Mouse (Mus musculus) C2C12 (cell line): ENCODE results near the gene Trmt10a. TPM values are rescaled to one million over a fixed set of nuclear protein-coding genes. Genes with fewer than 3 reads are reported as not detected.
"Not testable (repeated sequence)": the region's sequence is repeated elsewhere in the genome, so short reads cannot be mapped to it uniquely, and the experiment has no call there.

Experiments used
- H3K27me3 ChIP-seq: one replicate; pipeline ENCODE4 v1.6.1; 2011; ENCODE audit not compliant: control insufficient read depth, insufficient read depth, insufficient read length
- H3K36me3 ChIP-seq: one replicate; pipeline ENCODE4 v1.6.1; 2011; ENCODE audit not compliant: control insufficient read depth, insufficient read depth
- H3K4me3 ChIP-seq: one replicate; pipeline ENCODE4 v1.5.1; 2011; ENCODE audit warnings: mild to moderate bottlenecking, control low read depth; ENCODE audit not compliant: poor library complexity, insufficient read depth, severe bottlenecking
- H3K79me2 ChIP-seq: one replicate; pipeline ENCODE4 v1.6.1; 2011; ENCODE audit not compliant: control insufficient read depth, insufficient read depth
- H3K79me3 ChIP-seq: one replicate; pipeline ENCODE4 v1.6.1; 2011; ENCODE audit warnings: low read depth, control low read depth
- H3ac ChIP-seq: one replicate; pipeline ENCODE3; 2011; ENCODE audit warnings: low read depth; ENCODE audit not compliant: control insufficient read depth, insufficient read length
- CEBPB ChIP-seq: IDR thresholded peaks from one replicate; pipeline ENCODE4 v1.6.1; 2011; ENCODE audit warnings: low read depth, mild to moderate bottlenecking, control low read depth, moderate library complexity
- CTCF ChIP-seq: IDR thresholded peaks from one replicate; pipeline ENCODE4 v1.5.1; 2011; ENCODE audit not compliant: control insufficient read depth, insufficient read depth, insufficient read length
- FOSL1 ChIP-seq: IDR thresholded peaks from one replicate; pipeline ENCODE4 v1.8.0; 2011; ENCODE audit warnings: mild to moderate bottlenecking, low read length; ENCODE audit not compliant: poor library complexity, insufficient read depth, severe bottlenecking
- MAX ChIP-seq: IDR thresholded peaks from one replicate; pipeline ENCODE4 v1.6.1; 2011; ENCODE audit warnings: mild to moderate bottlenecking, control low read depth
- MYOD1 ChIP-seq: IDR thresholded peaks from one replicate; pipeline ENCODE4 v1.6.1; 2011; ENCODE audit warnings: low read depth; ENCODE audit not compliant: control insufficient read depth, insufficient read length
- MYOG ChIP-seq: IDR thresholded peaks from one replicate; pipeline ENCODE4 v1.6.1; 2011; ENCODE audit not compliant: control insufficient read depth, insufficient read length; ENCODE audit errors: extremely low read depth
- USF1 ChIP-seq: IDR thresholded peaks from one replicate; pipeline ENCODE4 v1.6.1; 2011; ENCODE audit warnings: low read depth, mild to moderate bottlenecking, control low read depth, moderate library complexity
- polyA plus RNA-seq: library from polyadenylated mRNA; unstranded; fragments of >200 nt; fragmentation: generic; extraction: Trizol; gene quantifications from one replicate; pipeline ENCODE4 v1.2.1, GENCODE M21; 2012; ENCODE audit warnings: missing spikeins

Gene Trmt10a
- polyA plus RNA-seq, 1 experiment, result 6.8 TPM

DNA sequence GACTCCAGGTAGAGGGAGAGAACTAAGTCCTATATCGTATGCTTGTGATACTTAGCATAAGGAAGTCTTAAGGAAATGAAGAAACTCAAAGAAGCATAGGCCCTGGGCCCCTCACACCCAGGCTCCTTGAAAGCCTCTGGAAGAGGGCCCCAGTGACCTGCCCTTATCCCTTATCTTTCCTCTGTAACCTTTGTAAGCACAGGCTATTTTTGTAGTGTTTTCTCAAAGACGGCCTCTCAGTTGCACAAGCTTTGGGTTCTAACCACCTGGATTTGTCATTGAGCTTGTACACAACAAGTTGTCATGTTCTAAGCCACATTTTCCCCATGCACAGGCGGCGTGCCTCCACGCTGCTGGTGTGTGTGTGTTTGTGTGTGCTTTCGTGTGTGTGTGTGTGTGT lies 14.1 kb upstream of the Trmt10a start:
- TF ChIP-seq MYOD1 (no peak), CEBPB (no peak), FOSL1 (no peak), USF1 (no peak), MAX (no peak), MYOG (no peak), CTCF (no peak)
- no peaks in the 10 kb centered on the region for H3K79me2 ChIP-seq

DNA sequence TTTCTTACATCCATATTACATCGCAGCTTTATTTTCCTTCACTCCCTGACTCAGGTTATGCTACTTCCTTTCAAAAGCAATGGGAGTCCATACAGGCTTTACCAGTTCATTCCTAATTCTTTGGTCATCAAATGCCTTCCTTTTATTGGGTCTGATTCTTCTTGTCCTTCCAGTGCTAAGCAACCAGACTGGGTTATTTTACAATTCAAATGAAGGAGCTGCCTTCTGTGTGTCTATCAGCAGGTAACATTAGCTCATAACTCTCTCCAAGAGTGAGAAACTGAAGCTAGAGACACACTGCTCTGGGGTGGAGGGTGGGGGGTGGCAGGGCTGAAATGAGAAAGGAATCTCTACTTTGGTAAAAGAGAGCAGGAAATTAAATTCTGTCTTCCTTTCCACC lies 12.6 kb upstream of the Trmt10a start:
- TF ChIP-seq MYOG (no peak), CEBPB (no peak), CTCF (no peak), MAX (no peak), MYOD1 (no peak), FOSL1 (no peak), USF1 (no peak)
- H3ac ChIP-seq, result no peak overlapping the region
- H3K27me3 ChIP-seq, result no peaks in the 10 kb centered on the region
- H3K4me3 ChIP-seq, result no peak overlapping the region
- H3K79me2 ChIP-seq, result no peaks in the 10 kb centered on the region
- no peaks in the 10 kb centered on the region for H3K36me3 ChIP-seq
- H3K79me3 ChIP-seq, result no peaks in the 10 kb centered on the region

More for the DNA sequence above, 14.1 kb upstream of the Trmt10a start:
- H3K4me3 ChIP-seq, result no peak overlapping the region
- H3K27me3 ChIP-seq, result no peaks in the 10 kb centered on the region
- H3K36me3 ChIP-seq, result no peaks in the 10 kb centered on the region
- no peak overlapping the region for H3ac ChIP-seq
- H3K79me3 ChIP-seq, result no peaks in the 10 kb centered on the region

DNA sequence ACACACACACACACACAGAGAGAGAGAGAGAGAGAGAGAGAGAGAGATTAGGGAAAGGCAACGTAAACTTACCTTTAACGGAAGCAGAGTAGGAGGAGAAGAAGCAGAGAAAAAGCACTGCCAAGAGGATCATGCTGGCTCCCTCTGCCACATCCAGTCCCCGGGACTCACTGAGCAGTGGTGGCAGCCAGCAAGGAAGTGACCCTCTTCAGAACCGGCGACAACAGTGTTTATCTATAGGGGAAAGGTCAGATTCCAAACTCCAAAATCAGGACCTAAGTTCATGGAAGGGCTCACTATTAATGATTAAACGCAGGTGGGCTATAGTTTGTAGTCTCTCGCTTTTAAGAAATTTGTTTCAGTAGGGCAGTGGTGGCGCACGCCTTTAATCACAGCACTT lies 12.1 kb upstream of the Trmt10a start:
- H3K4me3 ChIP-seq, result no peak overlapping the region
- H3K79me3 ChIP-seq, result no peaks in the 10 kb centered on the region
- no peaks in the 10 kb centered on the region for H3K79me2 ChIP-seq
- no peak overlapping the region for H3ac ChIP-seq
- no peaks in the 10 kb centered on the region for H3K36me3 ChIP-seq
- TF ChIP-seq CEBPB (no peak), MYOD1 (no peak), MYOG (no peak), FOSL1 (no peak), MAX (no peak), USF1 (no peak), CTCF (no peak)
- H3K27me3 ChIP-seq, result no peaks in the 10 kb centered on the region

DNA sequence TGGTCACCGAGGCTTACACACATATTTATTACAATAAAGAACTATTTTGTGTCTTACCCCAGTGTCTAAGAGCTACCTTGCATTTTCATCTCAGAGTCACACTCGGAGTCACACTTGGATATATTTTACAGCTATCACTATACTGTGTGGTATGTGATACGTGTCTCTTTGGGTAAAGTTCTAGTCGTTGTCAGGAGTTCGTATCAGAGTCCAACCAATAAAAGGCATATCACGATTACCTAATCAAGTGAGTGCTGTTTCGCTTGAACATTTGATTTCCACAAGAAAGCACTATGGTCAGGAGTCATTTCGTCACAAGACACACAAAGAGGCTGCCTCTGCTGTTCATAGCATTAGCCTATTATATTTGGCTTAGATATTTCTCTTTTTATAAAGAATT lies 9.8 kb upstream of the Trmt10a start:
- TF ChIP-seq MAX (no peak), FOSL1 (no peak), CTCF (no peak), CEBPB (no peak), USF1 (no peak), MYOG (no peak), MYOD1 (no peak)
- Histone ChIP-seq H3ac (no peak overlapping the region), H3K79me3 (no peaks in the 10 kb centered on the region), H3K36me3 (no peaks in the 10 kb centered on the region), H3K27me3 (no peaks in the 10 kb centered on the region), H3K4me3 (no peak overlapping the region), H3K79me2 (no peaks in the 10 kb centered on the region)

DNA sequence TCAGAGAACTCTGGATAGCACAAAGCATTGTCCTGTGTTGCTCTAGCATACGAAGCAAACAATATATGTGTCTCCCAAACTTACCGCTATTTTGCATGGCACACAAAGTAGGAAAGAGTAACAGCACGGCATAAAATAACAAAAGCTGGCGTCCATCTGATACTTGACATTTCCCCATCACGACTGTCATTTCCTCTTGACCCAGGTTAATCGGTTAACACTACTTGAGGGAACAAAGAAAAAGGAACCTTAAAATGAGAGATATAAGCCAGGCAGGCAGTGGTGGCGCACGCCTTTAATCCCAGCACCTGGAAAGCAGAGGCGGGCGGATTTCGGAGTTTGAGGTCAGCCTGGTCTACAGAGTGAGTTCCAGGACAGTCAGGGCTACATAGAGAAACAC lies 9.3 kb upstream of the Trmt10a start:
- Histone ChIP-seq H3K36me3 (no peaks in the 10 kb centered on the region), H3K4me3 (no peak overlapping the region), H3K27me3 (no peaks in the 10 kb centered on the region), H3K79me2 (no peaks in the 10 kb centered on the region), H3ac (no peak overlapping the region), H3K79me3 (no peaks in the 10 kb centered on the region)
- TF ChIP-seq MAX, result no peak
- TF ChIP-seq CEBPB, result no peak
- TF ChIP-seq USF1, result no peak
- no peak for TF ChIP-seq FOSL1
- TF ChIP-seq MYOG, result no peak
- TF ChIP-seq CTCF, result no peak
- no peak for TF ChIP-seq MYOD1

DNA sequence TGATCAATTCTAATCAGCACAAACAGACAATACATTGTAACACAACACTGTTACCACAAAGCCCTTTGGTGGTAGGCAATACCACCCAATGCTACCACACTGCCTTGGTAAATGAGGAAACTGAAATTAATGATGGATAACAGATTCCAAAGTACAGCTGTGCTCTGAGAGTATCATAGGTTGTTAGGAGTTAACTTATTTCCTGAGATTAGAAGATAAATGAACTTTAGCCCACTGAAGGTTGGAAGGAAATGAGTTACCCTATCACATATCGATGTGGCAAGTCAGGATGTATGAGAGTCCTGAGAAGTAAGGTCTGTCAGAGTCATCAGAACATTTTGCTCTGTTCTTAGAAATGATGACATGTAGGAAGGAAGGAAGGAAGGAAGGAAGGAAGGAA lies 8.7 kb upstream of the Trmt10a start:
- Histone ChIP-seq H3ac (no peak overlapping the region), H3K27me3 (no peaks in the 10 kb centered on the region), H3K4me3 (no peak overlapping the region), H3K79me3 (no peaks in the 10 kb centered on the region), H3K36me3 (no peaks in the 10 kb centered on the region), H3K79me2 (no peaks in the 10 kb centered on the region)
- TF ChIP-seq CEBPB, result no peak
- no peak for TF ChIP-seq FOSL1
- TF ChIP-seq USF1, result no peak
- no peak for TF ChIP-seq MYOG
- TF ChIP-seq MYOD1, result no peak
- no peak for TF ChIP-seq MAX
- no peak for TF ChIP-seq CTCF

DNA sequence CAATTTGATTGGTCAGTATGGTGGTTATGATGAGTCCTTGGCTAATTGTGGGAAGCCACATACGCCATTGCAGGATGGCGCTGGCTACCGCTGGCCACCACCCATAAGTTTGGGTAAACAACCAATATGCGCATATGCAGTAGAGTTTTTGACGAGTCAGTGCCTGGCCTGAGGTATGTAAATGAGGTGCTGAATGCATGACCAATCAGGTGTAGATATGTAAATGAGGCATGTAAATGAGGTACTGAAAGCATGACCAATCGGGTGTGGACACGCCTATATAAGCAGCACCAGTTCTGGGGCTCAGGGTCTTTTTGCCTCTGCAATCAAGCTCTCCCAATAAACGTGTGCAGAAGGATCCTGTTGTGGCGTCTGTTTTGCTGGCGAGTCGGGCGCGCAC lies 5.1 kb upstream of the Trmt10a start:
- H3K79me3 ChIP-seq, H3K79me2 ChIP-seq, H3ac ChIP-seq, H3K4me3 ChIP-seq, H3K36me3 ChIP-seq, H3K27me3 ChIP-seq: not testable (repeated sequence)
